Mouse (Mus musculus) mouse trophoblast stem cell (cell line): ENCODE measurements at regions not wholly inside any gene's neighbourhood (a gene's known extent, or its start where the extent isn't known, plus 50 kb on each side); places are given as distances from the start of the nearest gene placed in this dataset.

Experiments
- in situ Hi-C, 2 experiments: fragments of 300-500 bp; cut with MseI, MboI; formaldehyde crosslinking; loops; 2 replicates in 1 of 2; 3 replicates in 1 of 2; pipeline ENCODE4 v1.15.1; 2025

GRCm38 (mm10) chr9:115666530-115666929, 242.7 kb upstream of the Gadl1 start:
- in situ Hi-C loops = no loop called here

- in situ Hi-C loops = no loop called here
Observed at GRCm38 (mm10) chr9:115680703-115681576, 228.3 kb upstream of the Gadl1 start.

- in situ Hi-C loops = no loop called here
Observed at GRCm38 (mm10) chr9:115681841-115682240, 227.4 kb upstream of the Gadl1 start.

GRCm38 (mm10) chr9:115683951-115684350, 225.3 kb upstream of the Gadl1 start:
- in situ Hi-C loops = no loop called here

GRCm38 (mm10) chr9:115686605-115687004, 222.7 kb upstream of the Gadl1 start:
- in situ Hi-C loops = no loop called here

- in situ Hi-C loops = no loop called here
Observed at GRCm38 (mm10) chr9:115692837-115693236, 216.4 kb upstream of the Gadl1 start.

GRCm38 (mm10) chr9:115703791-115704190, 205.5 kb upstream of the Gadl1 start:
- in situ Hi-C loops = loop anchor here (10.0 kb wide), 2 partner anchors 331 to 351 kb away; no protein-coding TSS in a partner anchor

- in situ Hi-C loops = loop anchor here (10.0 kb wide), 2 partner anchors 331 to 351 kb away; no protein-coding TSS in a partner anchor
Observed at GRCm38 (mm10) chr9:115704249-115704648, 205.0 kb upstream of the Gadl1 start.

- in situ Hi-C loops = loop anchor here (10.0 kb wide), 2 partner anchors 329 to 349 kb away; no protein-coding TSS in a partner anchor
Observed at GRCm38 (mm10) chr9:115705761-115706160, 203.5 kb upstream of the Gadl1 start.

GRCm38 (mm10) chr9:115708199-115708934, 200.9 kb upstream of the Gadl1 start:
- in situ Hi-C loops = loop anchor here (10.0 kb wide), 2 partner anchors 326 to 346 kb away; no protein-coding TSS in a partner anchor

- in situ Hi-C loops = loop anchor here in 1 of 2 experiments (10.0 kb wide), 2 partner anchors 155 to 325 kb away; no protein-coding TSS in a partner anchor
Observed at GRCm38 (mm10) chr9:115710039-115710739, 199.1 kb upstream of the Gadl1 start.

GRCm38 (mm10) chr9:115720306-115720705, 188.9 kb upstream of the Gadl1 start:
- in situ Hi-C loops = no loop called here

- in situ Hi-C loops = no loop called here
Observed at GRCm38 (mm10) chr9:115720841-115721240, 188.4 kb upstream of the Gadl1 start.

- in situ Hi-C loops = no loop called here
Observed at GRCm38 (mm10) chr9:115724063-115724462, 185.2 kb upstream of the Gadl1 start.

GRCm38 (mm10) chr9:115727361-115727760, 181.9 kb upstream of the Gadl1 start:
- in situ Hi-C loops = no loop called here

- in situ Hi-C loops = no loop called here
Observed at GRCm38 (mm10) chr9:115731557-115731956, 177.7 kb upstream of the Gadl1 start.

GRCm38 (mm10) chr9:115733104-115733503, 176.2 kb upstream of the Gadl1 start:
- in situ Hi-C loops = no loop called here

GRCm38 (mm10) chr9:115739984-115740383, 169.3 kb upstream of the Gadl1 start:
- in situ Hi-C loops = no loop called here

- in situ Hi-C loops = no loop called here
Observed at GRCm38 (mm10) chr9:115746436-115746835, 162.8 kb upstream of the Gadl1 start.

- in situ Hi-C loops = no loop called here
Observed at GRCm38 (mm10) chr9:115760496-115760895, 148.8 kb upstream of the Gadl1 start.

GRCm38 (mm10) chr9:115764136-115764535, 145.1 kb upstream of the Gadl1 start:
- in situ Hi-C loops = no loop called here

- in situ Hi-C loops = no loop called here
Observed at GRCm38 (mm10) chr9:115766471-115766870, 142.8 kb upstream of the Gadl1 start.
